Mouse (Mus musculus) megakaryocyte, embryonic 14.5 days (primary cell): ENCODE results near the gene Atxn7l1.

Experiments
- FLI1 ChIP-seq: IDR thresholded peaks from 2 replicates; pipeline ENCODE4 v1.6.1; 2012; ENCODE audit warnings: low read length, inconsistent platforms, mixed read lengths
- GATA1 ChIP-seq: IDR thresholded peaks from 3 replicates; pipeline ENCODE4 v1.6.1; 2012; ENCODE audit warnings: mixed read lengths, low read length, inconsistent platforms, borderline replicate concordance

DNA sequence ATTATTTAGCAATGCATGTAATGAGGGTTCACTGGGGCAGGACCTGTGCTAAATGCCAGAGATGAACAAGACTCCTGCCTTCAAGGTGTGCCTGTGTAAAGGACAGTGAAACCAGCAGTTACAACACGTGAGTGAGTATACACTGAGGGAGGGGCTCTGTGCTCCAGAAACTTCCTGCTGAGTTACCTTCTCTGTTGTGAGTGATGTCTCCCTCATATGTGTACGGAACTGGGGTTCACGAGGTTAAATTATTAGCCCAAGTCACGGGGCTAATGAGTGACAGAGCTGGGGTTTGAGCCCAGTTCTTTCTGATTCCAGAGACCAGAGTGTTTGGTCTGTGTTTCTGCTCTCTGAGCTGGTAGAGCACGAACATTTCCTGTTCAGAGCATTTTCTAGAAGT is 168.3 kb downstream of the Atxn7l1 start:
- TF ChIP-seq GATA1 (no peak), FLI1 (no peak)
